Mouse (Mus musculus) embryonic facial prominence, embryonic 13.5 days (tissue): ENCODE results near the gene Camkmt. TPM values are rescaled to one million over a fixed set of nuclear protein-coding genes. Genes with fewer than 3 reads are reported as not detected.

Source experiments
- ATAC-seq: fragments of 200-750 bp; cut with Nextera tagmentation; 2 replicates; pipeline ENCODE4 v1.8.0; 2017; ENCODE audit warnings: low read depth; ENCODE audit not compliant: insufficient number of reproducible peaks, insufficient read depth, low FRiP score, low TSS enrichment
- H3K27ac ChIP-seq: fragments of 300-500 bp; sonication (generic); 2 replicates; pipeline ENCODE4 v1.5.1; 2015; ENCODE audit warnings: moderate library complexity, mild to moderate bottlenecking, inconsistent platforms
- H3K27me3 ChIP-seq: fragments of 300-500 bp; sonication (generic); 2 replicates; pipeline ENCODE4 v1.6.1; 2015; ENCODE audit warnings: mild to moderate bottlenecking, inconsistent platforms
- H3K36me3 ChIP-seq: fragments of 300-500 bp; sonication (generic); 2 replicates; pipeline ENCODE4 v1.6.1; 2015; ENCODE audit warnings: mild to moderate bottlenecking, inconsistent platforms
- H3K4me1 ChIP-seq: fragments of 300-500 bp; sonication (generic); 2 replicates; pipeline ENCODE4 v1.6.1; 2015; ENCODE audit warnings: inconsistent platforms
- H3K4me2 ChIP-seq: fragments of 300-500 bp; sonication (generic); 2 replicates; pipeline ENCODE4 v1.6.1; 2015; ENCODE audit warnings: moderate library complexity, mild to moderate bottlenecking, inconsistent platforms
- H3K4me3 ChIP-seq: fragments of 300-500 bp; sonication (generic); 2 replicates; pipeline ENCODE4 v1.5.1; 2015; ENCODE audit warnings: mild to moderate bottlenecking, inconsistent platforms
- H3K9ac ChIP-seq: fragments of 300-500 bp; sonication (generic); 2 replicates; pipeline ENCODE4 v1.6.1; 2015; ENCODE audit warnings: mild to moderate bottlenecking, inconsistent platforms
- H3K9me3 ChIP-seq: fragments of 300-500 bp; sonication (generic); 2 replicates; pipeline ENCODE4 v1.6.1; 2016; ENCODE audit warnings: inconsistent platforms
- WGBS: fragments of 180-500 bp; shearing (Covaris S2); methylation state at CpG from one replicate; pipeline ENCODE4 v1.1.7; 2015; ENCODE audit warnings: mixed read lengths; 5-methylcytosine and 5-hydroxymethylcytosine counted together
- polyA plus RNA-seq: library from polyadenylated mRNA; unstranded; fragments of >200 nt; fragmentation: Nextera tagmentation; extraction: Ambion mirVana; gene quantifications from 2 replicates; pipeline ENCODE4 v1.2.1, GENCODE M21; 2015

The Camkmt gene
- polyA plus RNA-seq, 1 experiment from 2014 or later, result 16.4 TPM

GRCm38 (mm10) chr17:85144141-85144540 lies 53.8 kb downstream of the Camkmt start:
- H3K27ac ChIP-seq, result no peak overlapping the region
- H3K4me2 ChIP-seq, result no peak overlapping the region
- WGBS, result 94% methylated on average over 6 of the region's 6 CpGs
- H3K9me3 ChIP-seq, result no peaks in the 10 kb centered on the region
- no peak overlapping the region for H3K4me3 ChIP-seq
- no peaks in the 10 kb centered on the region for H3K36me3 ChIP-seq
- no peak overlapping the region for H3K9ac ChIP-seq
- no peaks in the 10 kb centered on the region for H3K4me1 ChIP-seq
- H3K27me3 ChIP-seq, result no peaks in the 10 kb centered on the region
- no peak for ATAC-seq

- Histone ChIP-seq H3K9ac (no peak overlapping the region), H3K36me3 (no peaks in the 10 kb centered on the region), H3K4me3 (no peak overlapping the region), H3K9me3 (no peaks in the 10 kb centered on the region), H3K27me3 (no peaks in the 10 kb centered on the region), H3K4me2 (no peak overlapping the region), H3K27ac (no peak overlapping the region), H3K4me1 (no peaks in the 10 kb centered on the region)
- ATAC-seq, result no peak
- 82% methylated on average over 1 of the region's 1 CpGs for WGBS
Measured at GRCm38 (mm10) chr17:85148348-85148747, 58.0 kb downstream of the Camkmt start.

GRCm38 (mm10) chr17:85149211-85149738 lies 58.9 kb downstream of the Camkmt start:
- ATAC-seq, result no peak
- no peak overlapping the region for H3K27ac ChIP-seq
- 32% methylated on average over 3 of the region's 3 CpGs for WGBS

GRCm38 (mm10) chr17:85151264-85151663 lies 60.9 kb downstream of the Camkmt start:
- no peak for ATAC-seq

More at GRCm38 (mm10) chr17:85149211-85149738, 58.9 kb downstream of the Camkmt start:
- Histone ChIP-seq H3K4me2 (no peak overlapping the region), H3K36me3 (no peaks in the 10 kb centered on the region), H3K4me1 (no peaks in the 10 kb centered on the region), H3K9me3 (no peaks in the 10 kb centered on the region), H3K27me3 (no peaks in the 10 kb centered on the region), H3K9ac (no peak overlapping the region), H3K4me3 (no peak overlapping the region)

GRCm38 (mm10) chr17:85158202-85158601 lies 67.8 kb downstream of the Camkmt start:
- 78% methylated on average over 4 of the region's 4 CpGs for WGBS
- Histone ChIP-seq H3K9me3 (no peaks in the 10 kb centered on the region), H3K4me1 (no peaks in the 10 kb centered on the region), H3K27me3 (no peaks in the 10 kb centered on the region), H3K4me3 (no peak overlapping the region), H3K9ac (no peak overlapping the region), H3K4me2 (no peak overlapping the region), H3K27ac (no peak overlapping the region), H3K36me3 (no peaks in the 10 kb centered on the region)
- no peak for ATAC-seq

More at GRCm38 (mm10) chr17:85151264-85151663, 60.9 kb downstream of the Camkmt start:
- Histone ChIP-seq H3K9ac (no peak overlapping the region), H3K4me2 (no peak overlapping the region), H3K9me3 (no peaks in the 10 kb centered on the region), H3K4me1 (no peaks in the 10 kb centered on the region), H3K27ac (no peak overlapping the region), H3K4me3 (no peak overlapping the region), H3K36me3 (no peaks in the 10 kb centered on the region), H3K27me3 (no peaks in the 10 kb centered on the region)
- 63% methylated on average over 8 of the region's 8 CpGs for WGBS

- Histone ChIP-seq H3K4me2 (no peak overlapping the region), H3K9ac (no peak overlapping the region), H3K27me3 (no peaks in the 10 kb centered on the region), H3K4me3 (no peak overlapping the region), H3K27ac (no peak overlapping the region), H3K36me3 (no peaks in the 10 kb centered on the region), H3K9me3 (no peaks in the 10 kb centered on the region), H3K4me1 (no peaks in the 10 kb centered on the region)
- ATAC-seq, result no peak
- WGBS, result 69% methylated on average over 8 of the region's 8 CpGs
Measured at GRCm38 (mm10) chr17:85159526-85159925, 69.2 kb downstream of the Camkmt start.

GRCm38 (mm10) chr17:85160786-85161185 lies 70.4 kb downstream of the Camkmt start:
- 91% methylated on average over 8 of the region's 8 CpGs for WGBS
- no peak overlapping the region for H3K4me3 ChIP-seq
- no peak overlapping the region for H3K9ac ChIP-seq
- no peak overlapping the region for H3K4me2 ChIP-seq
- no peak for ATAC-seq
- H3K9me3 ChIP-seq, result no peaks in the 10 kb centered on the region
- H3K4me1 ChIP-seq, result no peaks in the 10 kb centered on the region
- H3K27me3 ChIP-seq, result no peaks in the 10 kb centered on the region
- H3K27ac ChIP-seq, result no peak overlapping the region
- H3K36me3 ChIP-seq, result no peaks in the 10 kb centered on the region

- H3K27ac ChIP-seq, result no peak overlapping the region
- no peak overlapping the region for H3K4me2 ChIP-seq
- H3K4me1 ChIP-seq, result no peaks in the 10 kb centered on the region
- ATAC-seq, result no peak
- WGBS, result 73% methylated on average over 7 of the region's 7 CpGs
- H3K9ac ChIP-seq, result no peak overlapping the region
- H3K27me3 ChIP-seq, result no peaks in the 10 kb centered on the region
- H3K36me3 ChIP-seq, result no peaks in the 10 kb centered on the region
- H3K9me3 ChIP-seq, result no peaks in the 10 kb centered on the region
- no peak overlapping the region for H3K4me3 ChIP-seq
Measured at GRCm38 (mm10) chr17:85162569-85163271, 72.4 kb downstream of the Camkmt start.

- Histone ChIP-seq H3K9ac (no peak overlapping the region), H3K27ac (no peak overlapping the region), H3K27me3 (no peaks in the 10 kb centered on the region), H3K36me3 (no peaks in the 10 kb centered on the region), H3K4me3 (no peak overlapping the region), H3K9me3 (no peaks in the 10 kb centered on the region), H3K4me2 (no peak overlapping the region), H3K4me1 (no peaks in the 10 kb centered on the region)
- WGBS, result 84% methylated on average over 4 of the region's 4 CpGs
- no peak for ATAC-seq
Measured at GRCm38 (mm10) chr17:85163272-85163610, 72.9 kb downstream of the Camkmt start.

- H3K4me2 ChIP-seq, result no peak overlapping the region
- no peaks in the 10 kb centered on the region for H3K9me3 ChIP-seq
- ATAC-seq, result no peak
- no peaks in the 10 kb centered on the region for H3K4me1 ChIP-seq
- H3K27me3 ChIP-seq, result no peaks in the 10 kb centered on the region
- H3K36me3 ChIP-seq, result no peaks in the 10 kb centered on the region
- no peak overlapping the region for H3K9ac ChIP-seq
- WGBS, result 90% methylated on average over 2 of the region's 2 CpGs
- H3K27ac ChIP-seq, result no peak overlapping the region
- H3K4me3 ChIP-seq, result no peak overlapping the region
Measured at GRCm38 (mm10) chr17:85168761-85169160, 78.4 kb downstream of the Camkmt start.

- Histone ChIP-seq H3K27me3 (no peaks in the 10 kb centered on the region), H3K9ac (no peak overlapping the region), H3K4me1 (0 out of 2 replicates have a peak, but pooled peaks cover under 1% of the 10 kb centered on the region), H3K4me2 (no peak overlapping the region), H3K27ac (no peak overlapping the region), H3K9me3 (no peaks in the 10 kb centered on the region), H3K36me3 (no peaks in the 10 kb centered on the region), H3K4me3 (no peak overlapping the region)
- 57% methylated on average over 10 of the region's 10 CpGs for WGBS
- ATAC-seq, result no peak
Measured at GRCm38 (mm10) chr17:85170541-85171255, 80.3 kb downstream of the Camkmt start.

GRCm38 (mm10) chr17:85171951-85172350 lies 81.6 kb downstream of the Camkmt start:
- Histone ChIP-seq H3K9me3 (no peaks in the 10 kb centered on the region), H3K36me3 (no peaks in the 10 kb centered on the region), H3K4me2 (no peak overlapping the region), H3K27me3 (no peaks in the 10 kb centered on the region), H3K27ac (no peak overlapping the region), H3K4me1 (0 out of 2 replicates have a peak, but pooled peaks cover 3% of the 10 kb centered on the region), H3K4me3 (no peak overlapping the region), H3K9ac (no peak overlapping the region)
- ATAC-seq, result no peak
- 61% methylated on average over 4 of the region's 4 CpGs for WGBS
